Mouse (Mus musculus) bone marrow, adult 2 months (tissue): ENCODE data around the gene Timeless.

Source experiments
- CTCF ChIP-seq: fragments of 200-500 bp; IDR thresholded peaks from 2 replicates; pipeline ENCODE4 v1.5.1; 2011; ENCODE audit warnings: low read length, control low read depth; ENCODE audit not compliant: control insufficient read depth, insufficient read depth
- POLR2A ChIP-seq: fragments of 200-500 bp; IDR thresholded peaks from 2 replicates; pipeline ENCODE4 v1.6.1; 2011; ENCODE audit warnings: low read depth, mild to moderate bottlenecking, control low read depth, low read length, borderline replicate concordance; ENCODE audit not compliant: control insufficient read depth

GRCm38 (mm10) chr10:128210954-128211353, 20.9 kb upstream of the Timeless start:
- no peak for TF ChIP-seq CTCF
- TF ChIP-seq POLR2A = no peak
